Mouse (Mus musculus): ENCODE data around the gene Thada.

The Thada gene

DNA sequence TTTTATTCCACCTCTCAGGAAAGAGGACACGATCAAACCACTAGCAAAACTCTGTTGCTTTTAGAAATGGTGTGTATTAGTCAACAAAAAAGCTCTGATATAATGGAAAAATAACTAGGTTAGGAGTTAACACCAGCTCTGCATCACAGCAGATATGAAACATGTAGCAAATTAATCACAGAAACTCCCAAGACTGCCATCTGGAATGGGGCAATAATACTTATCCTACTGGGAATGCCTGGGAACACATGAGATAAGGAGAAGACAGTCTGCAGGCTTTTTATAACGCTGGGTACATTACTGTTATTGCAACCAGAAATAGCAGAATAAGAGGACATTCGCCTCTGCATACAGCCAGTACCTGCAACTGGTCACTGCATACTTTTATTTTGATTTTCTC, 96.2 kb downstream of the Thada start:
- no peak for DNase-seq

DNA sequence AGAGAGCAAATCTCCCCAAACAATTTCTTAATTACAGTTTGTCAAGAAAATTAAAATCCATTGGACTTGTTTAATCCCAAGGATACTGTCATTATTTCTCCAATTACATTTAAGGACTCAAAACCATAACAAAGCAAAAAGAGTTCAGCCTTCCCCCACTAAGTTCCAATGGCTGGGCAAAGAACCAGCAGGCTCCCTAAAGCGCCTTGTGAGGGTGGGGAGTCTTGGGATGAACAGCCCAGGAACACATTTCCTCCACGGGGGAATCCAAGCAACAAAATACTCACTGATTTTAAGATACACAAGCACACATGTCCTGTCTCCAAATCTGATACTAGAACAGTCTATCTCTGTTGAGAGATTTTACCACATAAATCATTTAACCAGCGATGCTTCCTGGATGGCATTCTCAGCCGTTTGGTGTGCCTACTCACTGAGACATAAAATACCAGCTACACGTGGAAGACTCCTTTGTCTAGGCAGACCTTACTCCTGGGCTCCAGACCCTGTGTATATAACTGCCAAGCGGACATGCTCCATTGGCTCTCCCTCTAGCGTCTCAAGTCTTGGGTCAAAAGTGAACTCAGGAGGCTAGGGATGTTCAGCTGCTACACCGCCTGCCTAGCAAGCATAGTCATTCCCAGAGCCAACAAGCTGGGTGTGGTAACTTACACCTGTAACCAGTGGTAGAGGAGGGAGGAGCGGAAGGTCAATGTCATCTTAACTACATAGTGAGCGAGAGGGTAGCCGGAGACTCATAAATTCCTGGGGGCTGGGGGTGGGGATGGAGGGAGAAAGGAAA, 97.6 kb downstream of the Thada start:
- DNase-seq = no peak

DNA sequence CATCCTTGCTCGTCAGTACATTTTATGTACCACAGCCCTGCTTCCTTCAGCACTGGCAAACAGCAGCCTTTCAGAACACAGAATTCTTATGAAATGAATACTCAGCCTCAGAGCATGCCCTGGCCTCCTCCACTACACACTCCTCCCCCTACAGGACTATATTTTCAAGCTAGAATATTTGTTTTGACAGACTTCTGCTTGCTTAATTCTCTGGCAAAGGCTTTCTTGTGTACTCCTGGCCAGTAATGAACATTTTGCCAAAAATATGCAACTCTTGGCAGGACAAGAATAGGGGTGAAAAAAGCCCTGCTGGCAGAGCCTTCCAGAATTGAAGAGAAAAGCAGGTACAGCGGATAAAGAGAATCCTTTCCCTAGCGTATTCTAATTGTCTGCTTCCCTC, 98.3 kb downstream of the Thada start:
- DNase-seq = no peak

DNA sequence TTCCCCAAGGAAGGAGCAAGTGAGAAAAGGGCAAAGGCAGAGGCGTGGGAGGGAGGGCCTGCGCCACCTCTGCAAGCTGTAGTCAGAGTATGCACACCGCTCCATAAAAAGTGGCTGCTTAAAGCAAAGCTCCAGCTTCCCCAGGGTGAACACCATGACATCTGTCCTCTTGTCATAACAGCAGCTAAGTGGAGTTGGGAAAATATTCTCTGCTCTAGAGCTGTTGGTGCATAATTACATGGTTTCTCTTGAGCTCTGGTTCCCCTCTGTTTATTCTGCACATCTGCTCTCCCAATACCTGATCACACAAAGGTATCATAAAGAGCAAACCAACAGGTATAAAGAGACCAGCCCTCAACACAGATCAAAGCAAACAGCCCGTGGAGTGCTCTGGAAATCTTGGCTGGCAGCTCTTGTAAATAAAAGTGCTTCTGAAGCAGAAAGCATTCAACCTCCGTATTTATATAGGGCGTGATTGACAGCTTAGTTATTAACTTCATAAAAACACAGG, 100.2 kb downstream of the Thada start:
- no peak for DNase-seq

DNA sequence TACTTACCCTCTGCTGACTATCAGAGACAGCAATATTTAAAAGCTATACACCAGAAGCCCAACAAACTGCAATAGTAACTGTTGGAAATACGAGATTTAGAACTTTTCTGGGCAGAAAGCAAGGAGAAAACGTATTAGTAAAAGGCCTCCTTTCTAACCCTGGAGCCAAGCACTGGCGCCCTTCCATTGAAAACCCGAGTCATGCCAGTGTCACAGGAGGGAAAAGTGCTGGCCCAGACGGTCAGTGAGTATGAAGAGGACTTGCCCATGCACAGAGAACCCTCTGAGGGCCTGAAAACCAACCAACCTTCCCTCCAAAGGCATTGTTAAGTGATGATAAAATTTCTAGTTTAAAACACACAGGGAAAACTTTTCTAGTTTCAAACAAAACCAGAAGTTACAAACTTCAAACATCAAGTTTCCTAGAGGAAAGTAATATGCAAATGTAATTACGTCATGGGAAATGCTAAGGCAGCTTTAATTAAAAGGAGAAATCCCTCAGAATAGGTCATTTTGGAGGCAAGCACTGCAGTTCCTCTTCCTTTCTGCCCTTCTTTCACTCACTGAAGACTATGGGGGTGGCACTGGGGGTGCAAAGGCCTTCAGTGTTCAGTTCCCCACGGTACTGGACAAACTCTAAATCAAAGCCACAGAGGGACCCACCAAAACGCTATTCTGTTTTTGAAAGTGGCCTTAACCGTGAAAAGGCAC, 100.8 kb downstream of the Thada start:
- no peak for DNase-seq

DNA sequence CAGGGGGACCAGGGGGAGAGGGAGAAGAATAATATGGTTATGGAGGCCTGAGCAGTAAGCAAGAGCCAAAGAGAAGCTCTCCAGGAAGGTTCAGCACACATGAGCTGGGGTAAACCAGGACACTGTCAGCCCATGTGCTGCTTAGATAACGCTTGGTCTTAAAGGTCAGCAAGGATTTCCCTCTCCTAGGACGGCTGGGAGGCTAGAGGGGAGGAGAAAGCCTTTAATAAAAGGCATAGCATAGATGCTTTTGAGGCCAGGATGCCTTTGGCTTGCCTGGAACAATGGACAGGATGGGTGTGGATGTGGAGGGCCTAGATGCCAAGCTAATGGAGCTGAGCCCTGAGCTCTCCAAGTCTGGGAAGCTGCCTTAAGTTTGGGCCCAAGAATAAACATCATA, 102.6 kb downstream of the Thada start:
- DNase-seq = no peak

DNA sequence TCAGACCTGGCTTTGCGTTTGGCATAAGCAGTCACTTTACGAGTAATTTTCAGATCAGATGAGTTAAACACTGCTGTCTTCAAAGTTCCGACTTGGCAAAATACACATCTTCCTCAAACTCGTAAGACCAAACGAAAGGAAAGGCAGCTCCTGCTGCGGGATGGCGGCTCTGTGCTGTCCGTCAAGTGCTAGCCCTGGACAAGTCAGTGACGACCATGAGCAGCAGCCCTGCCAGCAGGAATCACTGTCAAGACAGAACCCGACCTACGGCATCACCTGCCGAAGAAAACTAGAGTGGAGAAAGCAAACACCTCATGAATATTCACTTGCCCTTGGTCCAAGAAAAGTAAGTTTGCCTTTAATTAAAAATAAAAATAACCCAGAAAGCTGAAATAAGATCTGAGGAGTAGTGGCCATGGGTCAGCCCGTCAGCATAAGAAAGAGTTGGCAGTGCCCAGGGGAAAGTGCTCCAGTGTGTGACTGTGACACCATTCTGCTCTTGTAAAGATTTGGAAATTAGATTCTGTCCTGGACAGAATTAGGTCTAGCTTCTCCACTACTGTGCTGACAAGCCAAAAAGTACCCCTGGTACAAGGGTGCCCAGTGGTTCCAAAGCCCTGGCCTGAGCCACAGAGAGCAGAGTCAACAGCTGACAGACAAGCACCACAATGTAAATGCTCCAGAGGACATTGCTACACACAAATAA, 103.3 kb downstream of the Thada start:
- no peak for DNase-seq

DNA sequence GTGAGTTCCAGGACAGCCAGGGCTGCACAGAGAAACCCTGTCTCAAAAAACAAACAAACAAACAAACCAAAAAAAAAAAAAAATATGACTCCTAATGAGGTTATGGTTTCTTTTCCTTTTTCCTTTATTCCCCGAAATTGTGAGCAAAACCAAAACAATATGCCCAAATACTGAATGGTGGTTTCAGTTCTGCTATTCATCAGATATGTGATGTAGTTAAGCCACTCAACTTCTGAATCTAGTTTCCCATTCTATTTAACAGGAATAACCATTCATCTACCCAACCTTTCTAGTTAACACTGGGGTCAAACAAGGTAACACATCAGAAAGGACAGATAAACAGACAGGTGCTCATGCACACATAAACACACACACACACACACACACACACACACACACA, 105.0 kb downstream of the Thada start:
- no peak for DNase-seq

DNA sequence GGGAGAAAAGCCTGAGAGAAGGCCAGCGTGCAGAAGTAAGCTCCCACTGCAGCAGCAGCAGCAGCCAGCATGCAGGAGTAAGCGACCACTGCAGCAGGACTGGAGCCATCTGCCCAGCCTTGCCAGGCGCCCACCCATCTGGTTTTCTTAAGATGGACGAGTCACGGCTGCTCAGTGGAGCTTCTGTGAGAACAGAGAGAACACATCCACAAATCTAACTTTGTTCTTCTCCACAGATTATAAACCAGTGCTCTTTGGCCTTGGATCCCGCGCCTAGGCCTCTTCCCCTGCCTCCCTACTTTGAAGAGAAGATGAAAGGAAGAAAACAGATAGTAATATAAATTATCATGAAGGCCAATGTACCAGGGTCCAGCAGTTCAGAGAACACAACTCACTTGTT, 106.2 kb downstream of the Thada start:
- no peak for DNase-seq

DNA sequence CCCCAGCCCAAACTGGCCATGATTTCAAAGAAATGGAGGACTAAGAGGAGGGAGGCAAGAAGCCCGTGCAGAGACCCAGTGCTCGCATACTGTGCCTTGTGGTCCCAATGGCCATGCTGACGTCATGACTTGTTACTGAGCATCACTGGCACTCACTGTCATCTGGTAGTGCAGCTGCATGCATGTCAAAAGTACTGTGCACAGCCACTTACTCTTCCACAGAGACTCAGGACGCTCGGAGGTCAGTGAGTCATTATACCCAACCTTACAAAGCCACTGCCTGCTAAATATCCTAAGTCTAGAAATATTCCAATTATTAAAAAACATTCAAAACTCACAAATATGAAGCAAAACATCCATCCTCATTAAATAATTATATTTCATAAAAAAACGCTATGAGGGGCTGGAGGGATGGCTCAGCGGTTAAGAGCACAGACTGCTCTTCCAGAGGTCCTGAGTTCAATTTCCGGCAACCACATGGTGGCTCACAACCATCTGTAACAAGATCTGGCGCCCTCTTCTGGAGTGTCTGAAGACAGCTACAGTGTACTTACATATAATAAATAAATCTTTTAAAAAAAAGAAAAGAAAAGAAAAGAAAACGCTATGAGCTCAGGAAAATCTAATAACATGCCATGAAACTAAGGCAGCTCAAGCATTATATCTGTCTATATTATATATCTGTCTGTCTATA, 106.9 kb downstream of the Thada start:
- no peak for DNase-seq

DNA sequence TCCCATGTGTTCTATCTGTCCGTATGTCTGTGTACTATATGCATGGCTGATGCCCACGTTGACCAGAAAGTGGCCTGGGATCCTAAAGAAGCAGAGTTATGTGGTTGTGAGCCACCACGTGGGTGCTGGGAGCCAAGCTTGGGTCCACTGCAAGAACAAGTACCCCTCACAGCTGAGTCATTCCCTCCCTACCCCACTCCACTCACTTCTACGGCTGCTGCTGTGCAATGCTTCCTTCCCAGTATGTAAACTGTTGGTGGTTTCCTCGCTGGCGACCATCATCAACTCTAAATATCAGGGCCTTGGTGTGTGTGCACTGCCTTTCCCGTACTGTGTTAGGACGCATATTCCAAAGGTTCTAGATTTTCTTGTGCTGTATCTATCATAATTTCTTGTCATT, 108.2 kb downstream of the Thada start:
- no peak for DNase-seq

DNA sequence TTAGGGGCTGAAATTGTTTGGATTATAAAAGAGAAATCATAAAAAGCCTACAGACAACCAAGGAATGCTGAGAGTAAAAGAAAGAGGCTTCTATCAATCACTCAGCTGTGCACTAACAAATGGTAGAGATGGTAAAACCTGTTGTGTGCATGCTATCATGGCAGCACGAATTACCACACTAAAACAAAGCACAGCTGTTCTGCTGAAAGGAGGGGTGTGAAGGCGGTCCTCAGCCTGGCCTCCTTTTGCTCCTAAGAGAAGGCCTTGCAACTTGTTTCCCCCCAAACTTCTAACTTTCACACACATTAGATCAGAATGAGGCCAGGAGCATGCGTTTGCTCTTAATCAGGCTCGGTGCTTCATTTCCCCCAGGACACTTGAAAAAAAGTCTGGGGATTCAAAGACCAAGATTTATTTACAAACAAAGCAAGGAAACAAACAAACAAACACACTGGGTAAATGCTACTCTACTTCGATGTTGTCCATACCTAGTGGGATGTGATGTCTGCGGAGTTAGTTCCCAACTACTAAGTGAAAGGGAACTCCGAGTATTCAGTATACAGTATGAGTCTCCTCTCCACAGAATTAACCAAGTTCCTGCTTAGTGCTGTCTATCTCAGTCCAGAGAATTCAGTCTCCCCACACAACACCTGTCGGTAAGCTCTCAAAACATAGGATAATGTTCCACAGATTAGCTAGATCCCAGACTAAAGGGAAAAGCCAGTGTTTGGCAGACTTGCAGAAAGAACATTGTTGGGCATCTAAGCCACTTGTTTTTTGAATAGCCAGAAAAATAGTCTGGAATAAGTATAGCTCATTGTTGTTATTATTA, 109.7 kb downstream of the Thada start:
- no peak for DNase-seq

DNA sequence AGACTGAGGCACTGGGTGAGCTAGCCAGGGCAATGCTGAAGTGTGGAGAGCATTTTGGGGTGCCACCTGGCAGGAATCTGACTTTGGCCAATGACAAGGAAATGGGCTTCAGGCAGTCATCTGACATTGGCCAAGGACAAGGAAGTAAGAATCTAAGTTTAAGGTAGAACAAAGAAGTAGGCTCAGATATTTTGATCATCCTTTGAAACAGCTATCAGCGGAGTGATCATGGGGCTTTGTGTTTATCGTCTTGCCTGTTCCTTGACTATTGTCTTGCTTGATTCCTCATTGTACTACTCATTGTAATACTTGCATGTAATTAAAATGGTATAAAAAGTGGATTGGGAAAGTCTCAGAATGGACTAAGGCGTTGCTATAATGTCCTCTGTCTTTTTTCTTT, 111.0 kb downstream of the Thada start:
- no peak for DNase-seq

DNA sequence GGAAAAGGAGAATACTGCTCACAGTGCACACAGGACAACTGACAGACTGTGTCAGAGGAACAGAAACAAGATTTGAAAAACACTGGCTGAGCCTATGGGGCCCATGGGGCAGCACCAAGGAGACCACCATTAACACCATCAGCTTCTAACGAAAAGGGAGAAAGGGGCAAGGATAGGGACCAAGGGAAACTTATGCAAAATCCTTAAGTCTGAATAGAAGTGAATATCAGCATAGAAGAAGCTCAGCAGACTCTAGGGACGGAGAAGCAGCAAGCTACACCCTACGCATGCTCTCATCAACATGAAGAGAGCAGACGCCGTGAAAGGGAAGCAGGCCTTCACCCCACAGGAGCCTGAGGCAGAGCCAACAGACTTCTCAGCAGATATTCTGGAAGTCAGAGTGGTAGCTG, 112.1 kb downstream of the Thada start:
- no peak for DNase-seq

DNA sequence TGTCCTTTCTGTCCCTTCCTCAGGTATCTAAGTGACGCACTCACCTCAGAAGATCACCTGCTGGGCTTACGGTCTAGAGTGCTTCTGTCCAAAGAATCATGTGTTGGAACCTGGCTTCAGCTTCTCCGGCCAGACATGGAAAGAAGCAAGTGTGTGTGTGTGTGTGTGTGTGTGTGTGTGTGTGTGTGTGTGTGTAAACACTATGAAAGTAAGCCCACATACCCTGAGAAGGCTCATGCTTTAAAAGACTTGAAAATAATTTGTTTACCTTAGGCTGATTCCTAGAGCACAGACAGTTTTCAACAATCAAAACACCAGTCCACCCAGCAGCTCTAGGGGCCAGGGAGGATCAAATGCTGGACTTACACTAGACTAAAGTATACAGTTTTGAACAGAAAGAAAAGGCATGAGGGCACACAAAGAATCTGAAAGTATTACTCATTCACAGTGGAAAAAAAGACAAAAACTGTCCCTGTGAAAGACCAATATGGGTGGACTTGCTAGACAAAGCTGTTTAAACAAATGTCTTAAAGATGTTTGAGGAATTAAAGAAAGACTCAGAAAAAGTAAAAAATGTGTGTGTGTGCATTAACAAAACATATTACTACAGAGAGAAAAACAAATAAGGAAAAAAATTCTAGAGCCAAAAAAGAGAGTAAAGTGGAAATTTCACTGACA, 112.6 kb downstream of the Thada start:
- no peak for DNase-seq

DNA sequence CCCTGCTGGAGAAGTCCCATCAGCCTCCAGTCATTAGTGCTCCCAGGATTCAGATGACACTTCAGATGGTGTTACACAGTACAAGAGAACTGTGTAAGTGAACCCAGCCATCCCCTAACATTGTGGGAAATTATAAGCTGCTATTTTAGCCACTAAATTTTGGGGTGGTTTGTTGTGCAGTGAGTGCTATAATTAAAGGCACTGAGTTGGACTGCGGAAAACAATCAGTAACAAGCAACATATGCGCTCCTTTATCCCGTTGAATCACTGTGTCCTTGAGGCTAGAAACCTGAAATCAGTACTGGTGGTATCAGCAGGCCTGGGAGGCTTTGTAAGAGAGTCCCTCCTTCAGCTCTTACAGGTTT, 113.2 kb downstream of the Thada start:
- DNase-seq = no peak

DNA sequence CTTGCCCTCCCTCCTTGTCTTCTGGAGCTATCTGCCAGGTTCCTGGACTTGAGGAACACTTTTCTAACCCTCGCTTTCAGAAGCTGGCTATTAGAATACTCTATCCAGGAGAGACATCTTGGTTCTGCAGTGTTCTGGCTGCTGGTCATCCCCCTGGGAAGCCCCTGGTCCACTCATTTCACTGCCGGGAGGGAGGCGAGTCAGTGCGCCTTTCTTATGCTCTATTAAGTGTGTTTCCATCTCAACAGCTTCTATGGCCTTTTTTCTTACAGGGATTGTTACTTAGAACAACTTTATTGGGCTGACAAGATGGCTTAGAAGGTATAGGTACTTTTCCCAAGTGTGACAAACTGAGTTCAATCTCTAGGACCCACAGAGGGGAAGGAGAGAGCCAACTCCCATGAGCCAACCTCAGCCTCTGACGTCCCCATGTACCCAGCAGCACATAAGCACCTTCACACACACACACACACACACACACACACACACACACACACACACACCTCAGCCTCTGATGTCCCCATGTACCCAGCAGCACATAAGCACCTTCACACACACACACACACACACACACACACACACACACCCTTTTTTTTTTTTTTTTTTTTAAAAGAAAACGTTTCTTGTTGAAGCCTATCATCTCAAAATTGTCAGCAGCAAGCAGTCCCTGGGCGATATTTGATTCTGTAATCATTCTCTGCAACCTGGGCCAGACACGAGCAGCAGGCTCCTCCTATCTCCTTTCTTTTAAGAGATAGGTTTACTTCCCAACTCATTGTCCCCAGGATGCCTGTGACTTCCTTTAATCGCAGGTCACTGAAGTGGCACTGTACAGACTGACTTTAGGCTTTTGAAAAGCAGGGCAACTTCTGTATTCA, 113.9 kb downstream of the Thada start:
- no peak for DNase-seq

DNA sequence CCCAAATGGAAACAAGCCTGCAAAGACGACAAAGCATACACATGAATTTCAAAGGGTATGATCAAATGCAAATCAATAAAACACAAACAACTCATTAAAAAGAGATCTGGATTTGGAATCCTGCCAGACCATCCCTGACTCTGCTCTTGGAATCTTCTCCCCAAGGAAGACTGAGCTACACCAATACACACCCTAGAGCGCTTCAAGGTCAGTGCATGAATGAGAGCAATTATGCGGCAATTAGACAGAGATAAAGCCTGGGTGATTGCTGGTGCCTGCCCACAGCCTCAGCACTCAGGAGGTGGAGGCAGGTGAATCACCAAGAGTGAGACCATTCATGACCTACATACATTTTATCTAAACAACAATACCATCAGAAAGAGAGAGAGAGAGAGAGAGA, 114.7 kb downstream of the Thada start:
- DNase-seq = no peak

DNA sequence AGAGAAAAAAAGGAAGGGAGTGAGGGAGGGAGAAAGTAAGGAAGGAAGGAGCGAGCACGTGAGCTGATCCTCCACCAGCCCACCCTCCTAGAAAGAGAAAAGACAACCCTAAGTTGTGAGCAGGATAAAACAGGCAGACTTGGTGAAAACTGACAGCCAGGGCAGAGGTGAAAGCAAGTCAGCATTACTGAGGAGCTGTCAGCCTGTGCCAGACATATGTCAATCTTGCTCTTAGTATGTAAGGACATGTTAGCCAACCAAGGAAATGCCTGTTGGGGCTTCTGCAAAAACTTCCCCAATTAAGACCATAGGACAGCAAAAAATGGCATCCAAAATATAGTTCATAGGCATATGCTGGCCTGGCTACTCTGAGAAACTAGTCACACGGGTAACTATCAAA, 117.1 kb downstream of the Thada start:
- DNase-seq = no peak

DNA sequence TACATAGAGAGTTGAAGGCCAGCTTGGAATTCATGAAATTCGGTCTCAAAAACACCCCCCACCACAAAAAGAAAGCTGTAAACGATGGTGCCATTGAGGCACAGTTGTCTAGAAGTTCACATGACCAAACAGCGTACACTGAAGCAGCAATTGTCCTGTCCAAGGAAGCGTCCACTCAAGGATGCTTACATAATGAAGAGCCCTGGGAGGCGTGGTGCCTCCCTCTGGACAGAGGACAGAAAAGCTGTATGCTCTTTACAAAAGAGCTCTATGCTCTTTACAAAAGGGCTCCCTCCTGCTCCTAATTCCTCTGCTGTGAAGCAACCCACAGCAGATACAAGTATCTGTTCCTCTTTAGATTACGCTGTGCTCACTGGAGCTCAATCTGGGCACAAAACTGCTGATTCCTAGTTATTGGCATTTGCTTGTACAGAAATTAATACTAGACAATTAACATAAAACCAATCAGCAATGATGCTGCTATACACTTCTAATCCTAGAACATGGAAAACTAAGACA, 123.6 kb downstream of the Thada start:
- no peak for DNase-seq

All from right cerebral cortex, postnatal 14 days (tissue).